Mouse (Mus musculus): Measurements from ENCODE around the gene 9330161L09Rik. TPM values are rescaled to one million over a fixed set of nuclear protein-coding genes. Genes with fewer than 3 reads are reported as not detected.

9330161L09Rik gene
- polyA plus RNA-seq, 1 experiment = not detected

DNA sequence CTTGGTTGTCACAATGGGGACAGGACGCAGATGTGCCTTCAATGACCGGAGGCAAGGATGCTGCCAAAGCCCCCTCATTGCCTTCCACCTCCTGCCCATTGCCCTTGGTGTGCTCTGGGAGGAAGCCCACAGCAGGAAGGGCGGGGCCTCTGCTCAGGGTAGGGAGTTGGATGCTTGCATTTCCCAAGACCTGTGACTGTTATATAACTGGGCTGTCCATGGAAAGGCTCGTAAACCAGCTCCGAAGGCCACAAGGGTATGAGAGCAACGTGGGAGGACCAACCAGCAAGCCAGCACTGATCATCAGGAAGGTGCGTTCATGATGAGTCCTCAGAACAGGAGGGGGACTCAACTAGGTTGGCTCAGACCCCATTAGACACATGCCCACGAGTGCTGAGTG, 46.8 kb downstream of the 9330161L09Rik start:
- no peaks in the 10 kb centered on the region for H3K27me3 ChIP-seq (ENCODE audit: control insufficient read depth)
- TF ChIP-seq TAL1 (IDR thresholded peaks at IDR 0.05; ENCODE audit: low read length) (no peak), GATA1 (IDR thresholded peaks at IDR 0.05; ENCODE audit: low read length) (no peak)
- no peak overlapping the region for H3K4me3 ChIP-seq (replicated peaks)
- H3K36me3 ChIP-seq (ENCODE audit: control insufficient read depth) = no peaks in the 10 kb centered on the region
- H3K4me1 ChIP-seq (ENCODE audit: control insufficient read depth) = no peaks in the 10 kb centered on the region
- no peaks in the 10 kb centered on the region for H3K9me3 ChIP-seq (ENCODE audit: control insufficient read depth, low read length)

DNA sequence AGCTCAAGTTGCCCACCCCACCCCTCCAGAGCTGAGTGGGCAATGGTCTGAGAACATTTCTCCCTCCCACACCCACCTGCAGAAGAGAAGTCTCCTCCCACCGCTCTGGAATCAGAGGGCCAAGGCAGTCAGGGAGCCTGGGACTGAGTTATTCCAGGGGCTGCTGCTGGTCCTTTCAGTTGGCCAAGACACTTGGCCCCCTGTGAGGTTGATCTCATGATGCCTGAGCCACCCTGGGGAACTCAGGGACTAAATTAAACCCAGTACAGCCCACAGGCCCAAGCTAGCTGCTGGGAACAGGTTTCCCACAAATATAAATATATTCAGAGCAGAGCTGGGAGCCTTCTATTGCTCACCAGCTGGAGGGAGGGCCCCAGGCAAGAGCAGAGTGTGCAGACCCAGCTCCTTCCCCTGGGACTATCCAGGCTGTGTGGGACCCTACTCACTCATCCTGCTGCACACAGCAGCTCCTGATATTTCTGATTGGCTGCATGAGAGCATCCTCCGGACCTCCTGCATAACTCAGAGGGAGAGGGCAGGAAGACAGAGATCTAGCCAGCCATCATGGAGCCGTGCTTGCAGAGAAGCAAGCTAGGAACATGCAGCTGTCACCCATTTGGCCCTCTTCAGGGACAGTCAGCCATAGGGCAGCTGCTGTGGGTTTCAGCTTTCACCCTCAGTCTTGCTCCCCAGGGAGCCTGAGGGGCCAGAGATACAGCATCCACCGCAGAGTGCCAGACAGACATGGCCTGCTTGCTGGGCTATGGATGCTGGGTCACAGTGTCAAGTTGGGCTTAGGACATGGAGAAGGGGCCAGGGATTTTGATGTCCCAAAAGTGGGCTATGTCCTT, 48.4 kb downstream of the 9330161L09Rik start:
- TF ChIP-seq GATA1 (IDR thresholded peaks at IDR 0.05; ENCODE audit: low read length) = no peak
- TF ChIP-seq TAL1 (IDR thresholded peaks at IDR 0.05; ENCODE audit: low read length) = no peak
- Histone ChIP-seq H3K36me3 (ENCODE audit: control insufficient read depth) (no peaks in the 10 kb centered on the region), H3K9me3 (ENCODE audit: control insufficient read depth, low read length) (no peaks in the 10 kb centered on the region), H3K4me3 (replicated peaks) (no peak overlapping the region), H3K27me3 (ENCODE audit: control insufficient read depth) (no peaks in the 10 kb centered on the region), H3K4me1 (ENCODE audit: control insufficient read depth) (no peaks in the 10 kb centered on the region)

DNA sequence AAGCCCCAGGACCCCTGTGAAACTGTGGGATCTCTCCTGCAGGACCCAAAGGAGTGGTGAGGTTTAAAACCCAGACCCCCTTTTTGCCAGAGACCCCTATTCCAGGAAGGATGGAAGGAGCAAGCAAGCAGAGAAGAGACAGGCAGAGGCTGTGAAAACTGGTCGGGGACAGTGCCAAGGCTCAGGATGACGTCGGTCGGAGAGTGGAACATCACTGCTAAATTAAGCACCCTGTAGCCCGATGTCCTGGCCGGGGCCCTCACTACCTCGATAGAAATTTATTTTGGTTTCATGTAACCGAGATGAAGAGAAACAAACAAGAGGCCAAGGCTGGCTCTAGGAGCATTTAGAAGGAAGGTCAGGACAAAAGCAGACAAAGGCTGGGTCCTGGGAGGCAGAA, 49.4 kb downstream of the 9330161L09Rik start:
- Histone ChIP-seq H3K36me3 (ENCODE audit: control insufficient read depth) (no peaks in the 10 kb centered on the region), H3K4me3 (replicated peaks) (no peak overlapping the region), H3K4me1 (ENCODE audit: control insufficient read depth) (no peaks in the 10 kb centered on the region), H3K27me3 (ENCODE audit: control insufficient read depth) (no peaks in the 10 kb centered on the region), H3K9me3 (ENCODE audit: control insufficient read depth, low read length) (no peaks in the 10 kb centered on the region)
- no peak for TF ChIP-seq GATA1 (IDR thresholded peaks at IDR 0.05; ENCODE audit: low read length)
- TF ChIP-seq TAL1 (IDR thresholded peaks at IDR 0.05; ENCODE audit: low read length) = no peak

Other genes starting within 250 kb of the 9330161L09Rik start
- gene Prima1, start 165.7 kb downstream of the 9330161L09Rik start, polyA plus RNA-seq (2012) = not detected in 2 replicates
- gene Fam181a, start 96.8 kb downstream of the 9330161L09Rik start, polyA plus RNA-seq (2012) = not detected in 2 replicates
- gene Asb2, start 51.8 kb downstream of the 9330161L09Rik start, polyA plus RNA-seq (2012) = 0.14 and 0.16 TPM in 2 replicates
- gene Otub2, start 19.1 kb downstream of the 9330161L09Rik start, polyA plus RNA-seq (2012) = 1.5 and 1.9 TPM in 2 replicates
- gene Ddx24, start 18.0 kb upstream of the 9330161L09Rik start, polyA plus RNA-seq (2012) = 1.9 and 3.5 TPM in 2 replicates
- gene Ifi27, start 26.4 kb upstream of the 9330161L09Rik start, polyA plus RNA-seq (2012) = 0.08 TPM in 1 of 2 replicates, not detected in the other
- 0.15 TPM in 1 of 2 replicates, not detected in the other for gene Ifi27l2a, start 35.9 kb upstream of the 9330161L09Rik start, polyA plus RNA-seq (2012)
- not detected in 2 replicates for gene Ifi27l2b, start 49.4 kb upstream of the 9330161L09Rik start, polyA plus RNA-seq (2012)
- gene Ppp4r4, start 124.5 kb upstream of the 9330161L09Rik start, polyA plus RNA-seq (2012) = not detected in 2 replicates
- not detected in 2 replicates for gene Serpina10, start 223.6 kb upstream of the 9330161L09Rik start, polyA plus RNA-seq (2012)
- gene Serpina6, start 249.4 kb upstream of the 9330161L09Rik start, polyA plus RNA-seq (2012) = 0.37 and 0.38 TPM in 2 replicates